Mouse (Mus musculus) small intestine, adult 2 months (tissue): ENCODE measurements around the gene Grb10.

Experiments
- CTCF ChIP-seq: fragments of 200-500 bp; IDR thresholded peaks from 2 replicates; pipeline ENCODE4 v1.5.1; 2012; ENCODE audit warnings: low read depth, mild to moderate bottlenecking, control low read depth, inconsistent platforms, low read length, moderate library complexity, mixed read lengths; ENCODE audit not compliant: insufficient replicate concordance, insufficient read length; ENCODE audit errors: extremely low read depth
- POLR2A ChIP-seq: fragments of 200-500 bp; IDR thresholded peaks from 2 replicates; pipeline ENCODE4 v1.6.1; 2012; ENCODE audit warnings: low read depth, mild to moderate bottlenecking, control low read depth, inconsistent platforms, low read length, moderate library complexity

GRCm38 (mm10) chr11:11970246-11970645 is 68.2 kb downstream of the Grb10 start:
- no peak for TF ChIP-seq CTCF
- no peak for TF ChIP-seq POLR2A
